In the genomic region with DNA sequence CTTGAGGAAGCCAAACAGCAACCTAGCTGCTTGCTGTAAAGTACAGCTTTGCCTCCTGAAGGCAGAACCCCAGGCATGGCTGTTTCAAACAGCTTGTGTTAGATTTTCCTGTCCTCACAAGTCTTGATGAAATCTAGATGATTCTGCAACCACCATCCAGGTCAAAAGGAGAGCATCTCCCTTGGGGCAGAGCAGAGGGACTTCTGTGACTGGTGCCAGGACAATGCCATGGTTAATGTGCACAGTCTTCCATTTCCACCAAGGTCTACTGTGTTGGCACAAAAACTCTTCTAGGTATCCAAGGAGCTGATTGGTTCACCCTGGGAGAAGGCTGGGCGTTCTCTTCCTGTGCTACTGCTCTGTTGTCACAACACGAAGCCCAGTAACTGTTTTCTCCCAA, we compare ENCODE assay signal across 21 mouse cellular contexts. TPM values are rescaled to one million over a fixed set of nuclear protein-coding genes. Genes with fewer than 3 reads are reported as not detected.
"Had no signal": no experiment of that assay in that cellular context is flagged by ENCODE, and none has a peak within 500 bp of the region (broad histone marks: within the 10 kb centered on the region; RNA-seq: fewer than 3 reads in every experiment).

No protein-coding gene starts in this region.

- ATAC-seq: midbrain, embryonic 13.5 days; midbrain, embryonic 15.5 days had no signal

- H3K9ac ChIP-seq: lung, embryonic 14.5 days; midbrain, embryonic 13.5 days; midbrain, embryonic 15.5 days; neural tube, embryonic 13.5 days; neural tube, embryonic 15.5 days had no signal

- H3K4me2 ChIP-seq: lung, embryonic 14.5 days; midbrain, embryonic 13.5 days; midbrain, embryonic 15.5 days; neural tube, embryonic 13.5 days; neural tube, embryonic 15.5 days had no signal

- H3K4me3 ChIP-seq: midbrain, embryonic 10.5 days; midbrain, embryonic 13.5 days; midbrain, embryonic 15.5 days; myocyte; neural tube, embryonic 13.5 days; neural tube, embryonic 15.5 days had no signal

- H3K4me1 ChIP-seq: midbrain, embryonic 10.5 days; midbrain, embryonic 13.5 days; midbrain, embryonic 15.5 days; neural tube, embryonic 13.5 days; neural tube, embryonic 15.5 days had no signal

- H3K27ac ChIP-seq: midbrain, embryonic 10.5 days; midbrain, embryonic 13.5 days; midbrain, embryonic 15.5 days; neural tube, embryonic 13.5 days; neural tube, embryonic 15.5 days had no signal

- H3K36me3 ChIP-seq: neural tube, embryonic 15.5 days had no signal

- H3K9me3 ChIP-seq: midbrain, embryonic 10.5 days; midbrain, embryonic 13.5 days; midbrain, embryonic 15.5 days; neural tube, embryonic 13.5 days; neural tube, embryonic 15.5 days had no signal

- DNase-seq: lung, adult 18-20 months; lung, embryonic 14.5 days; lung, postnatal 10 days; lung, postnatal 4 days; retina, postnatal 1 day; right cerebral cortex, adult 18-20 months; right cerebral cortex, postnatal 25 days; right cerebral cortex, postnatal 4 days; spleen, adult 18-20 months; thymus, adult 18-20 months; thymus, postnatal 14 days; thymus, postnatal 36 days had no signal

- H3K27me3 ChIP-seq: midbrain, embryonic 13.5 days; midbrain, embryonic 15.5 days; neural tube, embryonic 13.5 days; neural tube, embryonic 15.5 days had no signal

RNA-seq across cellular contexts. Expression of a gene that starts 14.2 kb away (rescaled TPM):
- total RNA-seq: megakaryocyte, adult 5-6 weeks; megakaryocyte-erythroid progenitor cell, adult 5-6 weeks had no signal
- polyA plus RNA-seq: midbrain, embryonic 13.5 days; midbrain, embryonic 15.5 days; neural tube, embryonic 11.5 days; neural tube, embryonic 13.5 days; neural tube, embryonic 15.5 days had no signal
